Mouse (Mus musculus) limb, embryonic 15.5 days (tissue): ENCODE measurements around the gene Cstf1. TPM values are rescaled to one million over a fixed set of nuclear protein-coding genes. Genes with fewer than 3 reads are reported as not detected.

Experiments used
- ATAC-seq: fragments of 200-750 bp; cut with Nextera tagmentation; 2 replicates; pipeline ENCODE4 v1.8.0; 2017; ENCODE audit warnings: low read depth, moderate TSS enrichment; ENCODE audit not compliant: insufficient number of reproducible peaks, low FRiP score, low TSS enrichment
- H3K27ac ChIP-seq: fragments of 300-500 bp; sonication (generic); 2 replicates; pipeline ENCODE4 v1.5.1; 2015; ENCODE audit warnings: moderate library complexity, mild to moderate bottlenecking, inconsistent platforms
- H3K27me3 ChIP-seq: fragments of 300-500 bp; sonication (generic); 2 replicates; pipeline ENCODE4 v1.6.1; 2015; ENCODE audit warnings: inconsistent platforms
- H3K36me3 ChIP-seq: fragments of 300-500 bp; sonication (generic); 2 replicates; pipeline ENCODE4 v1.6.1; 2015; ENCODE audit warnings: inconsistent platforms
- H3K4me1 ChIP-seq: fragments of 300-500 bp; sonication (generic); 2 replicates; pipeline ENCODE4 v1.6.1; 2015; ENCODE audit warnings: inconsistent platforms
- H3K4me2 ChIP-seq: fragments of 300-500 bp; sonication (generic); 2 replicates; pipeline ENCODE4 v1.6.1; 2015; ENCODE audit warnings: mild to moderate bottlenecking, inconsistent platforms
- H3K4me3 ChIP-seq: fragments of 300-500 bp; sonication (generic); 2 replicates; pipeline ENCODE4 v1.5.1; 2015; ENCODE audit warnings: mild to moderate bottlenecking, inconsistent platforms
- H3K9ac ChIP-seq: fragments of 300-500 bp; sonication (generic); 2 replicates; pipeline ENCODE4 v1.6.1; 2015; ENCODE audit warnings: inconsistent platforms
- H3K9me3 ChIP-seq: fragments of 300-500 bp; sonication (generic); 2 replicates; pipeline ENCODE4 v1.6.1; 2016; ENCODE audit warnings: inconsistent platforms
- WGBS: fragments of 180-500 bp; shearing (Covaris S2); methylation state at CpG from one replicate; pipeline ENCODE4 v1.1.7; 2015; 5-methylcytosine and 5-hydroxymethylcytosine counted together
- polyA plus RNA-seq: library from polyadenylated mRNA; unstranded; fragments of >200 nt; fragmentation: Nextera tagmentation; extraction: Ambion mirVana; gene quantifications from 2 replicates; pipeline ENCODE4 v1.2.1, GENCODE M21; 2015

Gene Cstf1
- polyA plus RNA-seq, 1 experiment from 2014 or later: 32.9 TPM

GRCm38 (mm10) chr2:172380513-172380912 is 10.0 kb downstream of the Cstf1 start:
- 95% methylated on average over 17 of the region's 17 CpGs for WGBS
- Histone ChIP-seq H3K27me3 (no peaks in the 10 kb centered on the region), H3K4me3 (no peak overlapping the region), H3K36me3 (peaks cover 72% of the 10 kb centered on the region), H3K4me1 (no peaks in the 10 kb centered on the region), H3K9me3 (no peaks in the 10 kb centered on the region), H3K4me2 (no peak overlapping the region), H3K9ac (no peak overlapping the region), H3K27ac (no peak overlapping the region)
- no peak for ATAC-seq

- 90% methylated on average over 11 of the region's 11 CpGs for WGBS
- Histone ChIP-seq H3K4me3 (no peak overlapping the region), H3K4me1 (no peaks in the 10 kb centered on the region), H3K9me3 (no peaks in the 10 kb centered on the region), H3K4me2 (no peak overlapping the region), H3K36me3 (peaks cover 64% of the 10 kb centered on the region), H3K27me3 (no peaks in the 10 kb centered on the region), H3K27ac (no peak overlapping the region), H3K9ac (no peak overlapping the region)
- no peak for ATAC-seq
Measured at GRCm38 (mm10) chr2:172381341-172381740, 10.9 kb downstream of the Cstf1 start.

GRCm38 (mm10) chr2:172381898-172382297 is 11.4 kb downstream of the Cstf1 start:
- Histone ChIP-seq H3K27ac (no peak overlapping the region), H3K27me3 (no peaks in the 10 kb centered on the region), H3K9ac (no peak overlapping the region), H3K4me3 (no peak overlapping the region), H3K9me3 (no peaks in the 10 kb centered on the region), H3K4me2 (no peak overlapping the region), H3K4me1 (no peaks in the 10 kb centered on the region), H3K36me3 (peaks cover 60% of the 10 kb centered on the region)
- WGBS: 81% methylated on average over 12 of the region's 12 CpGs
- ATAC-seq: no peak

GRCm38 (mm10) chr2:172384715-172385114 is 14.2 kb downstream of the Cstf1 start:
- Histone ChIP-seq H3K4me3 (no peak overlapping the region), H3K4me1 (no peaks in the 10 kb centered on the region), H3K27me3 (no peaks in the 10 kb centered on the region), H3K9ac (no peak overlapping the region), H3K27ac (no peak overlapping the region), H3K36me3 (peaks cover 34% of the 10 kb centered on the region), H3K9me3 (no peaks in the 10 kb centered on the region), H3K4me2 (no peak overlapping the region)
- ATAC-seq: no peak
- WGBS: 88% methylated on average over 3 of the region's 3 CpGs

GRCm38 (mm10) chr2:172390341-172390740 is 19.9 kb downstream of the Cstf1 start:
- Histone ChIP-seq H3K27ac (no peak overlapping the region), H3K4me1 (no peaks in the 10 kb centered on the region), H3K27me3 (no peaks in the 10 kb centered on the region), H3K9ac (no peak overlapping the region), H3K4me3 (no peak overlapping the region), H3K9me3 (no peaks in the 10 kb centered on the region), H3K4me2 (no peak overlapping the region), H3K36me3 (no peaks in the 10 kb centered on the region)
- 22% methylated on average over 6 of the region's 6 CpGs for WGBS
- ATAC-seq: no peak

- H3K27ac ChIP-seq: no peak overlapping the region
- 62% methylated on average over 10 of the region's 10 CpGs for WGBS
- ATAC-seq: no peak
- H3K4me3 ChIP-seq: no peak overlapping the region
- H3K9me3 ChIP-seq: no peaks in the 10 kb centered on the region
- no peak overlapping the region for H3K9ac ChIP-seq
- H3K36me3 ChIP-seq: no peaks in the 10 kb centered on the region
- H3K4me2 ChIP-seq: no peak overlapping the region
- H3K4me1 ChIP-seq: no peaks in the 10 kb centered on the region; the same call in 1 of the 2 replicates
- no peaks in the 10 kb centered on the region for H3K27me3 ChIP-seq
Measured at GRCm38 (mm10) chr2:172392041-172392521, 21.6 kb downstream of the Cstf1 start.

- Histone ChIP-seq H3K9me3 (no peaks in the 10 kb centered on the region), H3K4me2 (no peak within 1 kb of the TSS), H3K27me3 (no peaks in the 10 kb centered on the region), H3K27ac (no peak within 1 kb of the TSS), H3K36me3 (no peaks in the 10 kb centered on the region), H3K9ac (no peak within 1 kb of the TSS), H3K4me3 (no peak within 1 kb of the TSS), H3K4me1 (no peaks in the 10 kb centered on the region; the same call in 1 of the 2 replicates)
- 21% methylated on average over 13 of the region's 13 CpGs for WGBS
- no peak for ATAC-seq
Measured at GRCm38 (mm10) chr2:172393391-172394051, 23.0 kb downstream of the Cstf1 start, which contains the start of gene Cass4. Gene Cass4 (plus strand): TSS chr2:172393794.

- 55% methylated on average over 2 of the region's 2 CpGs for WGBS
- Histone ChIP-seq H3K9me3 (no peaks in the 10 kb centered on the region), H3K9ac (no peak overlapping the region), H3K4me3 (no peak overlapping the region), H3K27me3 (no peaks in the 10 kb centered on the region), H3K27ac (no peak overlapping the region), H3K4me1 (no peaks in the 10 kb centered on the region; the same call in 1 of the 2 replicates), H3K4me2 (no peak overlapping the region), H3K36me3 (no peaks in the 10 kb centered on the region)
- no peak for ATAC-seq
Measured at GRCm38 (mm10) chr2:172394052-172394392, 23.5 kb downstream of the Cstf1 start.

GRCm38 (mm10) chr2:172394671-172395070 is 24.2 kb downstream of the Cstf1 start:
- no peaks in the 10 kb centered on the region for H3K9me3 ChIP-seq
- H3K4me3 ChIP-seq: no peak overlapping the region
- no peak overlapping the region for H3K4me2 ChIP-seq
- H3K27ac ChIP-seq: no peak overlapping the region
- H3K27me3 ChIP-seq: no peaks in the 10 kb centered on the region
- WGBS: 79% methylated on average over 4 of the region's 4 CpGs
- no peaks in the 10 kb centered on the region; the same call in 1 of the 2 replicates for H3K4me1 ChIP-seq
- H3K9ac ChIP-seq: no peak overlapping the region
- H3K36me3 ChIP-seq: no peaks in the 10 kb centered on the region
- no peak for ATAC-seq

GRCm38 (mm10) chr2:172395961-172396360 is 25.5 kb downstream of the Cstf1 start:
- H3K27me3 ChIP-seq: no peaks in the 10 kb centered on the region
- no peaks in the 10 kb centered on the region for H3K36me3 ChIP-seq
- no peak overlapping the region for H3K4me2 ChIP-seq
- ATAC-seq: no peak
- H3K4me3 ChIP-seq: no peak overlapping the region
- no peaks in the 10 kb centered on the region; the same call in 1 of the 2 replicates for H3K4me1 ChIP-seq
- no peak overlapping the region for H3K27ac ChIP-seq
- H3K9me3 ChIP-seq: no peaks in the 10 kb centered on the region
- no peak overlapping the region for H3K9ac ChIP-seq
- WGBS: 41% methylated on average over 9 of the region's 9 CpGs

GRCm38 (mm10) chr2:172399901-172400300 is 29.4 kb downstream of the Cstf1 start:
- WGBS: 50% methylated on average over 9 of the region's 9 CpGs
- Histone ChIP-seq H3K4me2 (no peak overlapping the region), H3K36me3 (no peaks in the 10 kb centered on the region), H3K27ac (no peak overlapping the region), H3K4me3 (no peak overlapping the region), H3K4me1 (no peaks in the 10 kb centered on the region; the same call in 1 of the 2 replicates), H3K9ac (no peak overlapping the region), H3K27me3 (no peaks in the 10 kb centered on the region), H3K9me3 (no peaks in the 10 kb centered on the region)
- ATAC-seq: no peak

GRCm38 (mm10) chr2:172401116-172401825 is 30.8 kb downstream of the Cstf1 start:
- no peak overlapping the region for H3K4me2 ChIP-seq
- no peak overlapping the region for H3K9ac ChIP-seq
- H3K4me1 ChIP-seq: no peaks in the 10 kb centered on the region
- H3K36me3 ChIP-seq: no peaks in the 10 kb centered on the region
- H3K27me3 ChIP-seq: no peaks in the 10 kb centered on the region
- no peaks in the 10 kb centered on the region for H3K9me3 ChIP-seq
- no peak overlapping the region for H3K27ac ChIP-seq
- H3K4me3 ChIP-seq: no peak overlapping the region
- ATAC-seq: no peak
- 65% methylated on average over 13 of the region's 13 CpGs for WGBS
